Mouse (Mus musculus) liver, embryonic 14.5 days (tissue): ENCODE measurements around the gene Sars2.

Experiments used
- CTCF ChIP-seq: IDR thresholded peaks from 2 replicates; pipeline ENCODE4 v1.5.1; 2016; ENCODE audit warnings: antibody characterized with exemption, low read depth, control low read depth
- EP300 ChIP-seq: IDR thresholded peaks from 2 replicates; pipeline ENCODE4 v1.6.1; 2016; ENCODE audit warnings: antibody characterized with exemption, low read depth

GRCm38 (mm10) chr7:28785161-28785560 is 43.4 kb downstream of the Sars2 start:
- TF ChIP-seq CTCF: no peak
- TF ChIP-seq EP300: no peak
